Comparison of ENCODE assay signal across 8 mouse cellular contexts in genomic region chr11:58957226-58957914, GRCm38 (mm10). TPM values are rescaled to one million over a fixed set of nuclear protein-coding genes. Genes with fewer than 3 reads are reported as not detected.
A peak's percentile ranks its signal among the peaks of the same experiment; 100 is the strongest.
DNase-seq lines count a peak whose midpoint lies in the region; ATAC-seq and TF ChIP-seq lines count a peak whose summit lies in the region.

No protein-coding gene starts in this region.

- TF ChIP-seq POLR2A in lung, adult 2 months (IDR thresholded peaks at IDR 0.05; ENCODE audit: borderline replicate concordance, extremely low read depth, low read depth, low read length), result no peak; the same call in 1 of the 2 replicates

- 80% methylated on average over 5 of the region's 5 CpGs for WGBS in lung, embryonic 16.5 days
- 81% methylated on average over 5 of the region's 5 CpGs for WGBS in lung, adult 2 months
- 90% methylated on average over 5 of the region's 5 CpGs for WGBS in limb, embryonic 13.5 days
- 89% methylated on average over 5 of the region's 5 CpGs for WGBS in stomach, embryonic 14.5 days

- no peak for ATAC-seq in cerebellum, adult (ENCODE audit: insufficient number of reproducible peaks, low FRiP score, low TSS enrichment)
- ATAC-seq in lung, embryonic 16.5 days (ENCODE audit: low read depth), result no peak
- ATAC-seq in limb, embryonic 13.5 days (ENCODE audit: low FRiP score, low read depth), result no peak
- ATAC-seq in stomach, embryonic 14.5 days (ENCODE audit: insufficient number of reproducible peaks, insufficient read depth, low FRiP score, low read depth), result no peak

- peak overlapping the region; percentile 85 for H3K4me3 ChIP-seq in lung, embryonic 16.5 days (ENCODE audit: low read length)
- no peak overlapping the region for H3K4me3 ChIP-seq in lung, adult 2 months (replicated peaks; ENCODE audit: extremely low read depth, low read depth, low read length)
- H3K4me3 ChIP-seq in limb, embryonic 13.5 days, result peak overlapping the region; percentile 84
- H3K4me3 ChIP-seq in stomach, embryonic 14.5 days (ENCODE audit: low read depth, low read length), result peak overlapping the region; percentile 59; the same call in 1 of the 2 replicates

- no peak overlapping the region for H3K27ac ChIP-seq in lung, embryonic 16.5 days (ENCODE audit: low read length)
- H3K27ac ChIP-seq in limb, embryonic 13.5 days, result no peak overlapping the region
- H3K27ac ChIP-seq in stomach, embryonic 14.5 days (ENCODE audit: low read length), result no peak overlapping the region

- 0 out of 2 replicates have a peak, but pooled peaks cover 2% of the 10 kb centered on the region for H3K36me3 ChIP-seq in lung, embryonic 16.5 days (ENCODE audit: control insufficient read depth, insufficient read depth, low read length)
- peaks cover 14% of the 10 kb centered on the region for H3K36me3 ChIP-seq in limb, embryonic 13.5 days
- peaks cover 4% of the 10 kb centered on the region for H3K36me3 ChIP-seq in stomach, embryonic 14.5 days (ENCODE audit: control insufficient read depth, insufficient read depth, low read length)

- H3K27me3 ChIP-seq in lung, embryonic 16.5 days (ENCODE audit: control insufficient read depth, insufficient read depth, low read depth, low read length), result peaks cover 10% of the 10 kb centered on the region; the same call in 1 of the 2 replicates
- peaks cover 20% of the 10 kb centered on the region for H3K27me3 ChIP-seq in limb, embryonic 13.5 days
- 0 out of 2 replicates have a peak, but pooled peaks cover 3% of the 10 kb centered on the region for H3K27me3 ChIP-seq in stomach, embryonic 14.5 days (ENCODE audit: control insufficient read depth, insufficient read depth, low read length)

- H3K4me1 ChIP-seq in lung, embryonic 16.5 days (replicated peaks; ENCODE audit: control insufficient read depth, insufficient read depth, low read length), result peaks cover 28% of the 10 kb centered on the region
- peaks cover 4% of the 10 kb centered on the region for H3K4me1 ChIP-seq in lung, adult 2 months (ENCODE audit: control insufficient read depth, insufficient read depth, low read length)
- H3K4me1 ChIP-seq in limb, embryonic 13.5 days, result peaks cover 44% of the 10 kb centered on the region
- H3K4me1 ChIP-seq in stomach, embryonic 14.5 days (ENCODE audit: control insufficient read depth, insufficient read depth, low read length), result peaks cover 18% of the 10 kb centered on the region

- H3K4me2 ChIP-seq in lung, embryonic 16.5 days (ENCODE audit: low read depth, low read length), result peak overlapping the region; percentile 90; the same call in 1 of the 2 replicates
- H3K4me2 ChIP-seq in limb, embryonic 13.5 days (replicated peaks), result peak overlapping the region; percentile 85
- peak overlapping the region; percentile 57 for H3K4me2 ChIP-seq in stomach, embryonic 14.5 days (replicated peaks; ENCODE audit: low read depth, low read length)

- no peak for TF ChIP-seq CTCF in lung, adult 2 months (IDR thresholded peaks at IDR 0.05; ENCODE audit: insufficient read depth, low read length)

- peak; percentile 65 for DNase-seq in cerebellum, adult 9-11 months
- DNase-seq in lung, adult 2 months, result no peak
- no peak for DNase-seq in MN1 (ENCODE audit: low spot score)
- no peak for DNase-seq in left cerebral cortex, adult 18-20 months (ENCODE audit: low spot score in 2 of 2)

- peaks cover 8% of the 10 kb centered on the region for H3K9me3 ChIP-seq in lung, embryonic 16.5 days (ENCODE audit: control insufficient read depth, low read length)
- H3K9me3 ChIP-seq in limb, embryonic 13.5 days, result peaks cover 7% of the 10 kb centered on the region
- H3K9me3 ChIP-seq in stomach, embryonic 14.5 days (ENCODE audit: control insufficient read depth, low read depth, low read length), result peaks cover 4% of the 10 kb centered on the region; the same call in 1 of the 2 replicates

- peak overlapping the region; percentile 95; the same call in 1 of the 2 replicates for H3K9ac ChIP-seq in lung, embryonic 16.5 days (ENCODE audit: low read length)
- peak overlapping the region; percentile 96 for H3K9ac ChIP-seq in limb, embryonic 13.5 days
- no peak overlapping the region for H3K9ac ChIP-seq in stomach, embryonic 14.5 days (replicated peaks; ENCODE audit: low read depth, low read length)

RNA-seq across cellular contexts. Expression of gene Hist3h2a, which starts 2.9 kb away (rescaled TPM):
- polyA plus RNA-seq in lung, embryonic 16.5 days (2015; fragmentation: Nextera tagmentation; extraction: Ambion mirVana), result 21.8 and 23.3 TPM in 2 replicates
- polyA plus RNA-seq in lung, adult 2 months (2012; rRNA removed), result 19.7 and 25.5 TPM in 2 replicates
- 29.6 and 29.9 TPM in 2 replicates for polyA plus RNA-seq in limb, embryonic 13.5 days (2015; fragmentation: Nextera tagmentation; extraction: Ambion mirVana)
- 32.4 and 33.9 TPM in 2 replicates for polyA plus RNA-seq in stomach, embryonic 14.5 days (2014; fragmentation: Nextera tagmentation; extraction: Ambion mirVana)
- 10 to 100 TPM; 62.8 to 63.7 TPM for total RNA-seq in left cerebral cortex, adult 18-20 months (2021)

RNA-seq across cellular contexts. Expression of gene Trim17, which starts 2.9 kb away (rescaled TPM):
- 0.41 and 0.65 TPM in 2 replicates for polyA plus RNA-seq in lung, embryonic 16.5 days (2015; fragmentation: Nextera tagmentation; extraction: Ambion mirVana)
- polyA plus RNA-seq in lung, adult 2 months (2012; rRNA removed), result 0.97 and 1.1 TPM in 2 replicates
- 0.87 and 1.7 TPM in 2 replicates for polyA plus RNA-seq in limb, embryonic 13.5 days (2015; fragmentation: Nextera tagmentation; extraction: Ambion mirVana)
- 0.20 and 0.62 TPM in 2 replicates for polyA plus RNA-seq in stomach, embryonic 14.5 days (2014; fragmentation: Nextera tagmentation; extraction: Ambion mirVana)
- 1 to 10 TPM; 4.0 to 5.0 TPM for total RNA-seq in left cerebral cortex, adult 18-20 months (2021)

RNA-seq across cellular contexts. Expression of gene Hist3h2ba, which starts 8.7 kb away (rescaled TPM):
- polyA plus RNA-seq in lung, embryonic 16.5 days (2015; fragmentation: Nextera tagmentation; extraction: Ambion mirVana), result 24.0 and 28.3 TPM in 2 replicates
- polyA plus RNA-seq in lung, adult 2 months (2012; rRNA removed), result 0.62 and 2.4 TPM in 2 replicates
- polyA plus RNA-seq in limb, embryonic 13.5 days (2015; fragmentation: Nextera tagmentation; extraction: Ambion mirVana), result 35.8 and 40.7 TPM in 2 replicates
- polyA plus RNA-seq in stomach, embryonic 14.5 days (2014; fragmentation: Nextera tagmentation; extraction: Ambion mirVana), result 31.2 and 32.5 TPM in 2 replicates
- 100 to 1,000 TPM in 1 of 2 experiments, 10 to 100 TPM in 1; 99.3 to 112 TPM for total RNA-seq in left cerebral cortex, adult 18-20 months (2021)

RNA-seq across cellular contexts. Expression of gene Rnf187, which starts 18.7 kb away (rescaled TPM):
- polyA plus RNA-seq in lung, embryonic 16.5 days (2015; fragmentation: Nextera tagmentation; extraction: Ambion mirVana), result 150 and 161 TPM in 2 replicates
- 190 and 269 TPM in 2 replicates for polyA plus RNA-seq in lung, adult 2 months (2012; rRNA removed)
- polyA plus RNA-seq in limb, embryonic 13.5 days (2015; fragmentation: Nextera tagmentation; extraction: Ambion mirVana), result 245 and 261 TPM in 2 replicates
- polyA plus RNA-seq in stomach, embryonic 14.5 days (2014; fragmentation: Nextera tagmentation; extraction: Ambion mirVana), result 211 and 222 TPM in 2 replicates
- total RNA-seq in left cerebral cortex, adult 18-20 months (2021), result 100 to 1,000 TPM; 485 to 490 TPM

RNA-seq across cellular contexts. Expression of gene Trim11, which starts 20.5 kb away (rescaled TPM):
- 21.9 and 23.2 TPM in 2 replicates for polyA plus RNA-seq in lung, embryonic 16.5 days (2015; fragmentation: Nextera tagmentation; extraction: Ambion mirVana)
- polyA plus RNA-seq in lung, adult 2 months (2012; rRNA removed), result 31.4 and 38.3 TPM in 2 replicates
- 23.8 and 24.0 TPM in 2 replicates for polyA plus RNA-seq in limb, embryonic 13.5 days (2015; fragmentation: Nextera tagmentation; extraction: Ambion mirVana)
- polyA plus RNA-seq in stomach, embryonic 14.5 days (2014; fragmentation: Nextera tagmentation; extraction: Ambion mirVana), result 18.1 and 20.3 TPM in 2 replicates
- 10 to 100 TPM; 22.5 to 25.4 TPM for total RNA-seq in left cerebral cortex, adult 18-20 months (2021)
